Mouse (Mus musculus) heart, adult 2 months (tissue): ENCODE data around the gene Glud1.

ENCODE experiments used
- CTCF ChIP-seq: fragments of 200-600 bp; IDR thresholded peaks from 2 replicates; pipeline ENCODE4 v1.8.1; 2022; ENCODE audit warnings: antibody characterized with exemption, mild to moderate bottlenecking, moderate library complexity
- EP300 ChIP-seq: fragments of 200-500 bp; IDR thresholded peaks from 2 replicates; pipeline ENCODE4 v1.6.1; 2011; ENCODE audit warnings: low read depth, low read length, control low read depth; ENCODE audit not compliant: insufficient read depth
- POLR2A ChIP-seq: fragments of 200-500 bp; IDR thresholded peaks from 2 replicates; pipeline ENCODE4 v1.6.1; 2011; ENCODE audit warnings: mild to moderate bottlenecking, low read depth, low read length, control low read depth; ENCODE audit not compliant: insufficient read depth

DNA sequence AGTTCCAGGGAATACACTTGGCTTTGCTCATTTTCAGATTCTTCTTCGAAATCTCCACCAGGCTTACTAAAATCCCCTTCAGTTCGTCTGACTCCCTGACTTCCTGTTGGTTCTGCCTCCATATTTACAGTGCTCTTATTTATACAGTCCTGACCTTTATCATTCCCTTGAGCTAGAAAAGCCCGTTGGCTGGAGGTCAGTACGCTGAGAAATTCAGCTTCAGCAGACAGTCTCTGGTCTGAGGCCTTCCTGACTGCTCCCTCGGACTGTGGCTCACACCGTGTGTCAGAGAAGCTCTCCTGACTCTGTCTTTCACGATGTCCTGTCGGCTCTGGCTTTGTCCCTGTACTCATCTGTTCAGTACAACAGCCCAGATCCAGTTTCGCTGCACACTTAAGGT, 42.5 kb upstream of the Glud1 start:
- TF ChIP-seq POLR2A, result no peak
- TF ChIP-seq CTCF, result no peak
- TF ChIP-seq EP300, result no peak
